Mouse (Mus musculus) myocyte (in vitro differentiated cells): ENCODE results near the gene Gm21969. TPM values are rescaled to one million over a fixed set of nuclear protein-coding genes. Genes with fewer than 3 reads are reported as not detected.

Experiments used
- H3K27me3 ChIP-seq: one replicate; pipeline ENCODE4 v1.6.1; 2011; ENCODE audit not compliant: control insufficient read depth, insufficient read depth, insufficient read length
- H3K36me3 ChIP-seq: one replicate; pipeline ENCODE4 v1.6.1; 2011; ENCODE audit not compliant: control insufficient read depth, insufficient read depth
- H3K4me2 ChIP-seq: one replicate; pipeline ENCODE4 v1.6.1; 2011; ENCODE audit warnings: low read depth, control low read depth
- H3K4me3 ChIP-seq: one replicate; pipeline ENCODE4 v1.5.1; 2011; ENCODE audit warnings: mild to moderate bottlenecking, control low read depth, moderate library complexity
- H3K79me2 ChIP-seq: one replicate; pipeline ENCODE4 v1.6.1; 2011; ENCODE audit not compliant: control insufficient read depth, insufficient read depth
- H3ac ChIP-seq: one replicate; pipeline ENCODE4 v1.6.1; 2011; ENCODE audit not compliant: control insufficient read depth, insufficient read length
- CEBPB ChIP-seq: IDR thresholded peaks from 2 replicates; pipeline ENCODE4 v1.6.1; 2011; ENCODE audit warnings: mild to moderate bottlenecking, moderate library complexity; ENCODE audit not compliant: poor library complexity, insufficient read depth, severe bottlenecking
- E2F4 ChIP-seq: IDR thresholded peaks from one replicate; pipeline ENCODE4 v1.6.1; 2011; ENCODE audit warnings: mild to moderate bottlenecking, control low read depth, moderate library complexity; ENCODE audit not compliant: insufficient read depth
- MAX ChIP-seq: IDR thresholded peaks from one replicate; pipeline ENCODE4 v1.6.1; 2011; ENCODE audit warnings: low read depth, mild to moderate bottlenecking, control low read depth
- MYOD1 ChIP-seq, 3 experiments: IDR thresholded peaks; one replicate each; pipeline ENCODE4 v1.6.1; 2011; ENCODE audit warnings: control low read depth in 2 of 3, low read depth in 2 of 3, mild to moderate bottlenecking in 2 of 3, moderate library complexity in 1 of 3; ENCODE audit not compliant: insufficient read length in 2 of 3, control insufficient read depth in 1 of 3
- MYOG ChIP-seq, 3 experiments: IDR thresholded peaks; one replicate each; pipeline ENCODE4 v1.6.1; 2011; ENCODE audit warnings: control low read depth in 2 of 3, low read depth in 2 of 3, mild to moderate bottlenecking in 2 of 3; ENCODE audit not compliant: insufficient read length in 2 of 3, control insufficient read depth in 1 of 3, insufficient read depth in 1 of 3
- POLR2A ChIP-seq: IDR thresholded peaks from one replicate; pipeline ENCODE4 v1.6.1; 2011; ENCODE audit warnings: low read depth, mild to moderate bottlenecking, control low read depth, moderate library complexity; ENCODE audit not compliant: insufficient read length
- POLR2AphosphoS2 ChIP-seq: IDR thresholded peaks from one replicate; pipeline ENCODE4 v1.6.1; 2011; ENCODE audit warnings: low read depth, control low read depth; ENCODE audit not compliant: insufficient read length
- REST ChIP-seq: IDR thresholded peaks from one replicate; pipeline ENCODE4 v1.6.1; 2011; ENCODE audit warnings: mild to moderate bottlenecking, control low read depth, moderate library complexity; ENCODE audit not compliant: insufficient read depth, insufficient read length
- SRF ChIP-seq: IDR thresholded peaks from one replicate; pipeline ENCODE4 v1.6.1; 2011; ENCODE audit warnings: low read depth; ENCODE audit not compliant: control insufficient read depth, insufficient read length
- TCF12 ChIP-seq: IDR thresholded peaks from one replicate; pipeline ENCODE4 v1.6.1; 2011; ENCODE audit warnings: mild to moderate bottlenecking, control low read depth; ENCODE audit not compliant: poor library complexity, insufficient read depth, severe bottlenecking
- TCF3 ChIP-seq: IDR thresholded peaks from one replicate; pipeline ENCODE4 v1.6.1; 2011; ENCODE audit warnings: low read depth, control low read depth; ENCODE audit not compliant: insufficient read length
- USF1 ChIP-seq: IDR thresholded peaks from one replicate; pipeline ENCODE4 v1.6.1; 2011; ENCODE audit warnings: low read depth, mild to moderate bottlenecking, control low read depth, moderate library complexity
- polyA plus RNA-seq: library from polyadenylated mRNA; unstranded; fragments of >200 nt; fragmentation: generic; extraction: Trizol; gene quantifications from one replicate; pipeline ENCODE4 v1.2.1, GENCODE M21; 2012; ENCODE audit warnings: missing spikeins

The Gm21969 gene
- polyA plus RNA-seq, 1 experiment, result 0.06 TPM

DNA sequence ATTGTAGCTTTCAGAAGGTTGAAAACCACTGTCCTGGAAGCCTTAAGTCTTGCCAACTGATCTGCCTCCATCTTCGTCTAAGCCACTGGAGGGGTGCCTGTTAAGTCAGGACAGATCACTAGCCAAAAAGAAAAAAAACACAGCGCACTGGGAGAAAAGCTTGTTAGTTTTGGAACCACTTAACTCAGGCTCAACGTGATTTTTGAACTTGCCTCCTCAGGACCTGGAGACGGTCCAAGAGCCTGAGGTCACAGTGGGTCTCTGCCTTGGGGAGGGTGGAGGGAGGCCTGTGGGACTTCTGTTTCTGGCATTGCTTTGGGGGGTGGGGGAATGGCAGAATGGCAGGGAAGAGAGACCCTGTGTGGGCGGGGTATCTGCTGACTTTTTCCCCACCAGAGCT, 28.2 kb downstream of the Gm21969 start:
- no peaks in the 10 kb centered on the region for H3K27me3 ChIP-seq
- no peak overlapping the region for H3ac ChIP-seq
- no peak overlapping the region for H3K4me3 ChIP-seq
- TF ChIP-seq SRF (no peak), E2F4 (no peak), REST (no peak), TCF3 (no peak)
- H3K4me2 ChIP-seq, result no peak overlapping the region
- H3K79me2 ChIP-seq, result no peaks in the 10 kb centered on the region
- H3K36me3 ChIP-seq, result no peaks in the 10 kb centered on the region

DNA sequence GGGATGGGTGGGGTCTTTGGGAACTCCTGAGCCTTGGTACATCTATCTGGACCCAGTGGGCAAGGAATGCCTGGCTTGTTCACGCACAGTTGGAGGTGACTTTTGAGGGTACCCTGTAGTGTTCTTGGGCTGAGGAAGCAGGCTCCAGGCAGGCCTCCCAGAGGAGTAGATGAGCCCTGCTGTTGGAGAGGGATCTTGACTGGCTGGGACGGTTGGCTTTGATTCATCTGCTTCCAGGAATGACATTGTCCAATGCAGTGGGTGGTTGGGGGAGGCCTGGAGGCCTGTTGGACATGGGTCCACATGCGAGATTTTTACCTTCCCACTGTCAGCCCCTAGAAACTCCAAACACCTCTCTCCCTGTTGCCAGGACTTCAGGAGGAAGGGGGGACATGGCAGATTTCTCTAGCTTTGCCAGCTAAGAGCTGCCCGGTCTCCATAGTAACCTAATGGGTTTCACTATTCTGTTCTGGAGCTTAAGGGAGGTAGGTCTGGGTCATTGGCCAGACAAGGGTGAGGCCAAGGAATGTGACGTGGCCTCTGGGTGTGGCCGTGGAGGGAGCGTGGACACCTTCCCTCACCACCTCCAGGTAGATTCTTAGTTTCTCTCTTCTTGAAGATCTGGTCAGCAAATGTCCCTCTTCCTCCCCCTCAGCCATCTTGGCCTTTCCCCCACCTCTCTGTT, 28.7 kb downstream of the Gm21969 start:
- no peaks in the 10 kb centered on the region for H3K79me2 ChIP-seq
- no peak overlapping the region for H3ac ChIP-seq
- TF ChIP-seq TCF12 (no peak), USF1 (no peak), REST (no peak), MYOG (IDR thresholded peaks at IDR 0.05; ENCODE audit: control insufficient read depth in 1 of 3, insufficient read depth in 1 of 3, insufficient read length in 2 of 3, low read depth in 2 of 3) (no peak), POLR2AphosphoS2 (no peak), POLR2A (no peak), CEBPB (no peak), SRF (no peak)
- no peak overlapping the region for H3K4me3 ChIP-seq
- no peak overlapping the region for H3K4me2 ChIP-seq
- H3K27me3 ChIP-seq, result no peaks in the 10 kb centered on the region
- no peaks in the 10 kb centered on the region for H3K36me3 ChIP-seq

DNA sequence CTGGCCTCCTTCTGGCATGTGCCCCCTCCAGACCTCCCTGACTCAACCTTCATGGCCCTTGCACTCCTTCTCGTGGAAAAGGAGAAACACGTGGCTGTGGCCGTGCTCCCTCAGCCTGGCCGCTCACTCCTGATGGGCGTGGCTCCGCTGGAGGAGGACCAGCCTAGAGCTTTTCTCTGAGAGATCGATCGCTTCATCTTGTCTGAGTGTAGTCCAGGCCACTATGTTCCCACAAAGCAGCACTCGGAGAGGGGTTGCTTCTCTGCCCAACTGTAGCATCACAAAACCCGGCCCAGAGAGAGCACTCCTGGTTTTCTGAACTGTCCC, 29.2 kb downstream of the Gm21969 start:
- H3K36me3 ChIP-seq, result no peaks in the 10 kb centered on the region
- H3K79me2 ChIP-seq, result no peaks in the 10 kb centered on the region
- no peaks in the 10 kb centered on the region for H3K27me3 ChIP-seq
- H3ac ChIP-seq, result no peak overlapping the region
- H3K4me3 ChIP-seq, result no peak overlapping the region
- H3K4me2 ChIP-seq, result no peak overlapping the region
- no peak for TF ChIP-seq CEBPB
- TF ChIP-seq TCF3, result no peak
- TF ChIP-seq MYOD1 (IDR thresholded peaks at IDR 0.05; ENCODE audit: control insufficient read depth in 1 of 3, insufficient read length in 2 of 3, low read depth in 2 of 3), result no peak
- TF ChIP-seq TCF12, result no peak
- no peak for TF ChIP-seq POLR2A
- TF ChIP-seq USF1, result no peak
- no peak for TF ChIP-seq SRF
- no peak for TF ChIP-seq REST
- no peak for TF ChIP-seq MAX
- no peak for TF ChIP-seq POLR2AphosphoS2
- no peak for TF ChIP-seq MYOG (IDR thresholded peaks at IDR 0.05; ENCODE audit: control insufficient read depth in 1 of 3, insufficient read depth in 1 of 3, insufficient read length in 2 of 3, low read depth in 2 of 3)
- no peak for TF ChIP-seq E2F4

DNA sequence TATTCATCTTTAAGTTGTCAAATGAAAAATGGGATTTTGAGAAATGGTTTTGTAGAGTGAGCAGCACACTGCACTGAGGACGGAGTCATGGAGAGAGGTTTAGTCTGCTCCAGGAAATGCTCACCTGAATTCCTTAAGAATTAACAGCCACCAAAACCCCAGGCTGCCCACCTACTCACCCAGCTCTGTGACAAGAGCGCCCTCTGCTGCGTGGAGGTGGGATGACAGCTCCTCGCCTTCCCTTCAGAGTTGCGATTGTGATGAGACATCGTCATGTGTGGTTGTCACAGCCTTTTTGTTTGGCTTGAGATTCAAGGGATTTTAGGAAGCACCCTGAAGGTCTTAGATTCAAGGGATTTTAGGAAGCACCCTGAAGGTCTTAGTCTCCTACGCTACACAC, 33.4 kb downstream of the Gm21969 start:
- Histone ChIP-seq H3K4me3 (no peak overlapping the region), H3ac (no peak overlapping the region), H3K4me2 (no peak overlapping the region), H3K79me2 (no peaks in the 10 kb centered on the region), H3K36me3 (no peaks in the 10 kb centered on the region), H3K27me3 (no peaks in the 10 kb centered on the region)
- TF ChIP-seq SRF (no peak), REST (no peak), POLR2AphosphoS2 (no peak), MYOD1 (IDR thresholded peaks at IDR 0.05; ENCODE audit: control insufficient read depth in 1 of 3, insufficient read length in 2 of 3, low read depth in 2 of 3) (no peak), TCF12 (no peak), CEBPB (no peak), MAX (no peak), MYOG (IDR thresholded peaks at IDR 0.05; ENCODE audit: control insufficient read depth in 1 of 3, insufficient read depth in 1 of 3, insufficient read length in 2 of 3, low read depth in 2 of 3) (no peak), TCF3 (no peak)

DNA sequence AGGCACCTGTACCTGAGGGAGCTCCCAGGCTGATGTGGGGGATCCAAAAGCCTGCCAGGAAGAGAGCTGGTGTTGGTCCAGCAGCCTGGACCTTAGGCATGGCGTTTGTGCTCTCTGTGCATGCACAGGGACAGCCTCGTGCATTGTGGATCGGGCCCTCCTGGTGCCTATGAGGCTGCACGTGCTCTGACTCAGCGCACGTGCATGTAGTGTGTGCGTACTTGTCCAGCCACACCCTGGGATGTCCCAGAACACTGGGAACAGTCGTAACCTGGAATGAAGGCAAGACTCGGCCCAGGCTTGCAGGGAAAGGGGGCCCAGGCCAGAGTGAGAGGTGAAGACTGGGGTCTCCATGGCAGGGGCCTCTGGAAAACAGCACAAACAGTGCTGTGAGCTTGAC, 34.9 kb downstream of the Gm21969 start:
- Histone ChIP-seq H3K79me2 (no peaks in the 10 kb centered on the region), H3K36me3 (no peaks in the 10 kb centered on the region), H3K27me3 (no peaks in the 10 kb centered on the region), H3K4me3 (no peak overlapping the region), H3ac (no peak overlapping the region), H3K4me2 (no peak overlapping the region)
- TF ChIP-seq SRF (no peak), TCF12 (no peak), USF1 (no peak)

DNA sequence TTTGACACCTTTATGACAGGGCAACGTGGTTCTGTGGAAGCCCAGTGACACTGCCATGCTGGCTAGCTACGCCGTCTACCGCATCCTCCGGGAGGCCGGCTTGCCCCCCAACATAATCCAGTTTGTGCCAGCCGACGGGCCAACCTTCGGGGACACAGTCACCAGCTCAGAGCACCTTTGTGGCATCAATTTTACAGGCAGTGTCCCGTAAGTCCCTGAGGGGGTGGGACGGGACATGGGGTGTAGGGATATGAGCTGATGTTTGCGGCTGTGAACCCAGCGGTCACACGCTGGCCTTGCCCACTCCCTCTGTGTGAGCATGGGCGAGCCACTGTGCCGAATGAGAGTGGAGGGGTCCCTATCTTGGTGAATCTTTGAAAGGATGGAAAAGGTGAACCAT, 35.4 kb downstream of the Gm21969 start:
- no peaks in the 10 kb centered on the region for H3K36me3 ChIP-seq
- no peaks in the 10 kb centered on the region for H3K27me3 ChIP-seq
- no peak overlapping the region for H3K4me2 ChIP-seq
- H3K79me2 ChIP-seq, result no peaks in the 10 kb centered on the region
- TF ChIP-seq REST, result no peak
- TF ChIP-seq E2F4, result no peak
- no peak for TF ChIP-seq SRF
- TF ChIP-seq MYOG (IDR thresholded peaks at IDR 0.05; ENCODE audit: control insufficient read depth in 1 of 3, insufficient read depth in 1 of 3, insufficient read length in 2 of 3, low read depth in 2 of 3), result no peak
- no peak for TF ChIP-seq CEBPB
- no peak overlapping the region for H3ac ChIP-seq
- no peak overlapping the region for H3K4me3 ChIP-seq
